Mouse (Mus musculus): ENCODE results near the gene Bloc1s1.

Bloc1s1 gene

GRCm38 (mm10) chr10:128878291-128878690, 45.5 kb downstream of the Bloc1s1 start:
- no peak for TF ChIP-seq GATA4 (IDR thresholded peaks at IDR 0.05; ENCODE audit: insufficient replicate concordance, low read length)

GRCm38 (mm10) chr10:128870341-128870740, 53.5 kb downstream of the Bloc1s1 start:
- TF ChIP-seq GATA4 (IDR thresholded peaks at IDR 0.05; ENCODE audit: insufficient replicate concordance, low read length), result no peak
